Mouse (Mus musculus) MEL (cell line): ENCODE data around the gene Cd82. TPM values are rescaled to one million over a fixed set of nuclear protein-coding genes. Genes with fewer than 3 reads are reported as not detected.

Source experiments
- DNase-seq: peaks from one replicate; pipeline ENCODE4 v3.0.0; 2011; ENCODE audit warnings: low read depth, low spot score
- H3K27ac ChIP-seq: 2 replicates; pipeline ENCODE4 v1.5.1; 2012; ENCODE audit warnings: low read depth, mild to moderate bottlenecking, control low read depth, low read length, moderate library complexity; ENCODE audit not compliant: control insufficient read depth
- H3K27me3 ChIP-seq, 2 experiments: fragments of 150-350 bp in 1 of 2; sonication (generic) in 1 of 2; 2 replicates each; pipeline ENCODE4 v1.6.1; 2012; ENCODE audit warnings: low read length in 2 of 2, mild to moderate bottlenecking in 2 of 2, improper control_type of control experiment in 1 of 2, moderate library complexity in 1 of 2; ENCODE audit not compliant: insufficient read depth in 2 of 2, control insufficient read depth in 1 of 2
- H3K36me3 ChIP-seq, 2 experiments: 2 replicates each; pipeline ENCODE4 v1.6.1; 2012 to 2014; ENCODE audit warnings: low read length in 2 of 2, improper control_type of control experiment in 1 of 2, inconsistent platforms in 1 of 2, mild to moderate bottlenecking in 1 of 2; ENCODE audit not compliant: insufficient read depth in 2 of 2, control insufficient read depth in 1 of 2
- H3K4me1 ChIP-seq, 2 experiments: fragments of 150-350 bp in 1 of 2; sonication (generic) in 1 of 2; 2 replicates each; pipeline ENCODE4 v1.6.1; 2012; ENCODE audit warnings: low read length in 2 of 2, improper control_type of control experiment in 1 of 2, mild to moderate bottlenecking in 1 of 2; ENCODE audit not compliant: insufficient read depth in 2 of 2, control insufficient read depth in 1 of 2
- H3K4me3 ChIP-seq, 2 experiments: fragments of 150-350 bp in 1 of 2; sonication (generic) in 1 of 2; 2 replicates each; pipeline ENCODE4 v1.5.1; 2012; ENCODE audit warnings: low read depth in 2 of 2, low read length in 2 of 2, mild to moderate bottlenecking in 2 of 2, moderate library complexity in 2 of 2, control low read depth in 1 of 2, improper control_type of control experiment in 1 of 2; ENCODE audit not compliant: control insufficient read depth in 1 of 2, insufficient read depth in 1 of 2
- H3K79me2 ChIP-seq: 2 replicates; pipeline ENCODE4 v1.6.1; 2012; ENCODE audit warnings: mild to moderate bottlenecking, low read length, moderate library complexity; ENCODE audit not compliant: control insufficient read depth, poor library complexity, insufficient read depth
- H3K9ac ChIP-seq: 2 replicates; pipeline ENCODE4 v1.6.1; 2012; ENCODE audit warnings: low read depth, mild to moderate bottlenecking, control low read depth, low read length, moderate library complexity; ENCODE audit not compliant: control insufficient read depth, poor library complexity, severe bottlenecking
- H3K9me3 ChIP-seq: fragments of 150-350 bp; sonication (generic); replicated peaks from 2 replicates; pipeline ENCODE4 v1.6.1; 2012; ENCODE audit warnings: mild to moderate bottlenecking, low read length, improper control_type of control experiment, moderate library complexity; ENCODE audit not compliant: insufficient read depth
- CHD1 ChIP-seq: IDR thresholded peaks from 2 replicates; pipeline ENCODE4 v1.6.1; 2012; ENCODE audit warnings: low read depth, mild to moderate bottlenecking, inconsistent platforms, low read length, improper control_type of control experiment
- CTCF ChIP-seq, 3 experiments: IDR thresholded peaks in 2 of 3; conservative IDR thresholded peaks in 1 of 3; 2 replicates each; pipeline ENCODE4 v1.5.1; 2011 to 2012; ENCODE audit warnings: low read length in 3 of 3, low read depth in 2 of 3, mild to moderate bottlenecking in 2 of 3, improper control_type of control experiment in 1 of 3, inconsistent platforms in 1 of 3, mixed read lengths in 1 of 3, moderate library complexity in 1 of 3; ENCODE audit not compliant: control insufficient read depth in 1 of 3, insufficient read depth in 1 of 3, poor library complexity in 1 of 3, severe bottlenecking in 1 of 3
- ETS1 ChIP-seq: IDR thresholded peaks from 2 replicates; pipeline ENCODE4 v1.6.1; 2012; ENCODE audit warnings: low read depth, mild to moderate bottlenecking, inconsistent platforms, low read length, improper control_type of control experiment, moderate library complexity
- GABPA ChIP-seq: IDR thresholded peaks from 2 replicates; pipeline ENCODE4 v1.6.1; 2012; ENCODE audit warnings: low read depth, mild to moderate bottlenecking, inconsistent platforms, low read length, improper control_type of control experiment, moderate library complexity
- GATA1 ChIP-seq: IDR thresholded peaks from 2 replicates; pipeline ENCODE4 v1.6.1; 2011; ENCODE audit warnings: low read depth, low read length, improper control_type of control experiment
- HCFC1 ChIP-seq: IDR thresholded peaks from 2 replicates; pipeline ENCODE4 v1.6.1; 2012; ENCODE audit warnings: low read depth, mild to moderate bottlenecking, inconsistent platforms, low read length, improper control_type of control experiment, moderate library complexity
- JUND ChIP-seq: IDR thresholded peaks from 2 replicates; pipeline ENCODE4 v1.6.1; 2011; ENCODE audit warnings: low read depth, mild to moderate bottlenecking, improper control_type of control experiment, low read length
- MYB ChIP-seq: IDR thresholded peaks from 2 replicates; pipeline ENCODE4 v1.6.1; 2011; ENCODE audit warnings: mild to moderate bottlenecking, low read depth, low read length, improper control_type of control experiment
- POLR2A ChIP-seq, 2 experiments: IDR thresholded peaks; 2 replicates each; pipeline ENCODE4 v1.6.1; 2011 to 2012; ENCODE audit warnings: low read length in 2 of 2, mild to moderate bottlenecking in 2 of 2, control low read depth in 1 of 2, improper control_type of control experiment in 1 of 2, low read depth in 1 of 2, moderate library complexity in 1 of 2; ENCODE audit not compliant: control insufficient read depth in 1 of 2, insufficient read depth in 1 of 2, poor library complexity in 1 of 2
- POLR2AphosphoS5 ChIP-seq: IDR thresholded peaks from 2 replicates; pipeline ENCODE4 v1.6.1; 2012; ENCODE audit warnings: low read depth, borderline replicate concordance, mild to moderate bottlenecking, inconsistent platforms, low read length, moderate library complexity, mixed read lengths
- RAD21 ChIP-seq: IDR thresholded peaks from 2 replicates; pipeline ENCODE4 v1.6.1; 2011; ENCODE audit warnings: mild to moderate bottlenecking, low read depth, low read length, improper control_type of control experiment
- SMC3 ChIP-seq: IDR thresholded peaks from 2 replicates; pipeline ENCODE4 v1.6.1; 2011; ENCODE audit warnings: low read depth, low read length, improper control_type of control experiment
- TAL1 ChIP-seq: IDR thresholded peaks from 2 replicates; pipeline ENCODE4 v1.6.1; 2012; ENCODE audit warnings: mild to moderate bottlenecking, inconsistent platforms, low read length, moderate library complexity, mixed read lengths
- TCF12 ChIP-seq: IDR thresholded peaks from 2 replicates; pipeline ENCODE4 v1.6.1; 2014; ENCODE audit warnings: low read depth, mild to moderate bottlenecking, inconsistent platforms, low read length, improper control_type of control experiment, moderate library complexity
- UBTF ChIP-seq: IDR thresholded peaks from 2 replicates; pipeline ENCODE4 v1.6.1; 2012; ENCODE audit warnings: low read depth, mild to moderate bottlenecking, inconsistent platforms, low read length, improper control_type of control experiment, moderate library complexity, borderline replicate concordance; ENCODE audit not compliant: insufficient read depth
- USF2 ChIP-seq, 2 experiments: IDR thresholded peaks; 2 replicates each; pipeline ENCODE4 v1.6.1; 2011 to 2012; ENCODE audit warnings: improper control_type of control experiment in 2 of 2, low read length in 2 of 2, borderline replicate concordance in 1 of 2, inconsistent platforms in 1 of 2, low read depth in 1 of 2, mild to moderate bottlenecking in 1 of 2; ENCODE audit not compliant: insufficient read depth in 1 of 2
- ZC3H11A ChIP-seq: IDR thresholded peaks from 2 replicates; pipeline ENCODE4 v1.6.1; 2012; ENCODE audit warnings: low read depth, mild to moderate bottlenecking, inconsistent platforms, low read length, improper control_type of control experiment
- ZKSCAN1 ChIP-seq: IDR thresholded peaks from 2 replicates; pipeline ENCODE4 v1.6.1; 2012; ENCODE audit warnings: low read depth, mild to moderate bottlenecking, inconsistent platforms, low read length, improper control_type of control experiment, moderate library complexity
- polyA plus RNA-seq, 2 experiments: library from polyadenylated mRNA; stranded (reverse) in 1 of 2; unstranded in 1 of 2; fragments of >175 nt in 1 of 2; fragments of >200 nt in 1 of 2; gene quantifications; 2 replicates each; pipeline versions ENCODE4 v1.2.1 to v1.2.4; 2012; ENCODE audit warnings: low replicate concordance in 2 of 2, low read depth in 1 of 2; ENCODE audit not compliant: insufficient read length in 2 of 2, insufficient read depth in 1 of 2, missing spikeins in 1 of 2
- total RNA-seq: library from RNA; depleted of rRNA; stranded (reverse); fragments of 300-350 nt; gene quantifications from 2 replicates; pipeline ENCODE4 v1.2.3, GENCODE M21; 2012

Gene Cd82
- total and polyA plus RNA-seq, 3 experiments = 37.6 to 59.7 TPM; not detected in 1

DNA sequence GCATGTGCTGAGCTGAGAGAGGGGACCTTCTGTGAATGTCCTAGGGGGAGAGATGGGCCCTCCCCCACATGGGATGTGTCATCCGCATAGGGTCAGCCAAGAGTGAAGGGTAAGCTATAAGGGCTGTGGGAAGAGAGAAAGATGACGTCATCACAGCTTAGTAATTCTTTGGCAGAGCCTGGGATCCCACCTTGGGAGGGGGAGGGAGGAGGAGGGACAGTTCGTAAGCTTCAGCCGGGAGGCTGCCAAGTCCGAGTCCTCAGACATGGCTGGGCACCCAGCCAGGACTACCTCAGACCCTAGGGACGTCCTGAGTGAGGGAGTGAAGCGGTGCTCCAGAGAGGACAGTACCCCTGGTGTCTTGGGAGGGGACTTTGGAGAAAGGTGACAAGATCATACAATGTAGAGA lies 57.9 kb downstream of the Cd82 start:
- Histone ChIP-seq H3K27ac (no peak overlapping the region), H3K4me3 (no peak overlapping the region), H3K9me3 (no peaks in the 10 kb centered on the region), H3K79me2 (no peaks in the 10 kb centered on the region), H3K36me3 (no peaks in the 10 kb centered on the region), H3K4me1 (no peaks in the 10 kb centered on the region), H3K27me3 (peaks cover 6% of the 10 kb centered on the region in 2 experiments; a peak in 3 of 4 replicates), H3K9ac (no peak overlapping the region)
- no peak for DNase-seq
- TF ChIP-seq MYB (no peak), GATA1 (no peak), ZC3H11A (no peak), ZKSCAN1 (no peak), RAD21 (no peak), UBTF (no peak), TAL1 (no peak), JUND (no peak), GABPA (no peak), HCFC1 (no peak), ETS1 (no peak), USF2 (IDR thresholded peaks at IDR 0.05; ENCODE audit: borderline replicate concordance in 1 of 2, insufficient read depth in 1 of 2, low read depth in 1 of 2, low read length in 2 of 2) (no peak), TCF12 (no peak), CHD1 (no peak), POLR2A (IDR thresholded peaks at IDR 0.05; ENCODE audit: control insufficient read depth in 1 of 2, insufficient read depth in 1 of 2, low read depth in 1 of 2, low read length in 2 of 2, poor library complexity in 1 of 2) (no peak)

DNA sequence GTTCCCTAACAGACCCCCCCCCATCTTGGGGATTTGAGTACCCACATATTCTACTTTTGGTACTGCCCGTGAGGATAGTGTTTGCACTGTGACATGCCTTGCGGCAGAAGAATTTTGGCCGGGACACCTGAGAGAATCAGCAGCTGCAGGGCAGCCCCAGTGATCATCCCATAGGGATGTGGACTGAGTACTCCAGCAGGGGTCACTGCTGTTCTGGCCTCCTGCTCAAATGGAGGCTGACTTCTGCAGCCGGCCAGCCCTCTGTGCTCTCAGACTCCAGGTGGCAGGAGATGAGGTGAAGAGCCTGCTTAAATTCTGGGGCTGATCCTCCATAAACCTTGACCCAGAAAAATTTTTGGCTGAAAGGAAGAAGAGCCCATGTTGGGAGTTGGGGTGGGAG lies 58.8 kb downstream of the Cd82 start:
- Histone ChIP-seq H3K27me3 (peaks cover 7 to 9% of the 10 kb centered on the region in 2 experiments), H3K4me1 (no peaks in the 10 kb centered on the region), H3K9me3 (no peaks in the 10 kb centered on the region), H3K36me3 (no peaks in the 10 kb centered on the region), H3K4me3 (no peak overlapping the region), H3K79me2 (no peaks in the 10 kb centered on the region), H3K27ac (no peak overlapping the region), H3K9ac (no peak overlapping the region)
- DNase-seq = no peak
- TF ChIP-seq RAD21 (peak; percentile 33), POLR2AphosphoS5 (no peak), CTCF (IDR thresholded peaks at IDR 0.05 in 2 of 3, conservative IDR thresholded peaks at IDR 0.05 in 1 of 3; ENCODE audit: control insufficient read depth in 1 of 3, insufficient read depth in 1 of 3, low read depth in 2 of 3, low read length in 3 of 3, poor library complexity in 1 of 3, severe bottlenecking in 1 of 3) (peak; percentile 16 to 51 (median 48); a peak in 5 of 6 replicates), SMC3 (peak; percentile 52)
